Mouse (Mus musculus) heart, postnatal 25 days (tissue): ENCODE measurements around the gene AI182371. TPM values are rescaled to one million over a fixed set of nuclear protein-coding genes. Genes with fewer than 3 reads are reported as not detected.

ENCODE experiments used
- DNase-seq: peaks from one replicate; pipeline ENCODE4 v3.0.0; 2022; ENCODE audit warnings: low spot score
- intact Hi-C: fragments of 180-260 bp; cut with DNase I; formaldehyde crosslinking; loops from one replicate; pipeline ENCODE4 v1.15.1; 2025
- total RNA-seq, 2 experiments: library from RNA; stranded (reverse); gene quantifications; 2 replicates each; pipeline ENCODE4 v1.2.3; 2021

Gene AI182371
- total RNA-seq, 2 experiments from 2014 or later: not detected

GRCm38 (mm10) chr2:35074328-35074727, 27.0 kb downstream of the AI182371 start:
- DNase-seq: no peak
- intact Hi-C loops: no loop called here

GRCm38 (mm10) chr2:35072547-35072946, 28.8 kb downstream of the AI182371 start:
- intact Hi-C loops: no loop called here

GRCm38 (mm10) chr2:35070275-35070674, 31.1 kb downstream of the AI182371 start:
- no peak for DNase-seq
- intact Hi-C loops: no loop called here

More at GRCm38 (mm10) chr2:35072547-35072946, 28.8 kb downstream of the AI182371 start:
- no peak for DNase-seq

- intact Hi-C loops: no loop called here
- DNase-seq: no peak
Measured at GRCm38 (mm10) chr2:35069124-35069523, 32.2 kb downstream of the AI182371 start.

DNA sequence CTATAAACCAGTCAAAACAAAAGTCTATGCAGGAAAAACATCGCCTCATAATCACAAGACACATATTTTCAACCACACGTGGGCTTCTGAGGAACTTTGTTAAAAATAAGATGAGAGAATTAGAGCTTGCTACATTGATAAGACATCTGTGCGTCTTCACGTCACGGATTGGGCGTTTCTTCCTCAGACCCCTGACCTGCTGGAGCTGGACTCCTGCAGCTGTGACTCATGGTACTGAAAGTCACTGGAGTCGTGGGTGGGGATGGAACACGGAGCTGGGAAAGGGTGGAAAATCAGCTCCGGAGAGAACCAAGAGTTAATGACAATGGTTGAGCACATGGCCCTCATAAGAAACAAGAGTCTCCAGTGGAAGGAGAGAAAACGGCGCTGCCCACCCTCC, 34.2 kb downstream of the AI182371 start:
- intact Hi-C loops: no loop called here
- DNase-seq: no peak

DNA sequence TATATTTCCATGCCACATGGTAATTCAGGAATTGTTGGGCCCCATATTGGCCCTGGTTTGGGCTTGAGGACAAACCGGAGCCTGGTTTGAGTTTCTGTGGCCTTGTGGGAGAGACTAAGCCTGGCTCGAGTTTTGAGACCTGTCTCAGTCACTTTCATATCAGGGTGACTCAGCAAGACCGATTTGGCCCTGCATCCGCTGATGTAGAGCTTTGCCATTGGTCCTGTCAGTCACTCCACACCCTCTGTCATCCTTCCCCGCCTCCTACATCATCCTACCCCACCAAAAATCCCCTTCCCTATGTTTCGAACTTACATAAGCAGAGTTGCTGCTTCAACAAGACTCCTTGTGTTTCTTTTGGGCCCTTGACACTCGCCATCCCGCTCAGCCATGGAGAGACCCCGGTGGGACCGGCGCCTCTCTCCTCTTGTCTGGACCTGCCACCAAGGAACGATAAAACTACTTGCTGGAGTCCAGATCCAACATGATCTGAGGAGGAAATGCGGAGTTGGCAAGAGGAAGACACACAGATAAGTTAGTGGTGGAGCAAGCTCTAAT, 34.7 kb downstream of the AI182371 start:
- intact Hi-C loops: no loop called here
- no peak for DNase-seq

DNA sequence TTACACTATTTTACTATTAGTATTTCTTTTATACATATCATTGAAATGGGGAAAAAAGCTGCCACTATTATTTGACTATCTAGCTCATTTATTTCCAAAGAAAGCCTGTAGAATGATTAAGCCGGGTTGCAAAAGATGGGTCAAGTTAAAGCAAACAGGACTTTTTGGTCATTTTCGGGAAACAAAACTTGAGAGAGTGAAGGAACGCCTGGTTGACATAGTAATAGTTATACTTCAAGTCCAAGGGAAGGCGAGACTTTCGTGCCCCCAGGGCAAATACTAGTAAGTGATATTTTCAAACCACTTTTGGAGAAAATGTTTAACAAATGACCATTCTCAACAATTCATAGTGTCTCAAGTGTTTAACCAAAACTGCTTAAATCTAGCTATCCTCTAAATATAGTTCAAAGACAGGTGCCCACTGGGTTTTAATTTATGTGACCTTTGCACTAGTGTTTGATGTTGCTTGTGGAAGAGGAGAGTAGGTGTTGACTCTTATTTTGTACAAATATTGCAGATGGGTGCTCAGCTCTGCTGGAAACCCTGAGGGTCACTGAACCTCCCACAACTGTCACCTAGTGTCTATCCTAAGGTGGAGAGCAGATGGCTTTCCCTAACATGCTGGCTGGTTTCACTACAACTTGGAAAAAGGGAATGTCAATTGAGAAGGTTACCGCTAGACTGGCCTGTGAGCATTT, 37.9 kb downstream of the AI182371 start:
- no peak for DNase-seq
- intact Hi-C loops: no loop called here

DNA sequence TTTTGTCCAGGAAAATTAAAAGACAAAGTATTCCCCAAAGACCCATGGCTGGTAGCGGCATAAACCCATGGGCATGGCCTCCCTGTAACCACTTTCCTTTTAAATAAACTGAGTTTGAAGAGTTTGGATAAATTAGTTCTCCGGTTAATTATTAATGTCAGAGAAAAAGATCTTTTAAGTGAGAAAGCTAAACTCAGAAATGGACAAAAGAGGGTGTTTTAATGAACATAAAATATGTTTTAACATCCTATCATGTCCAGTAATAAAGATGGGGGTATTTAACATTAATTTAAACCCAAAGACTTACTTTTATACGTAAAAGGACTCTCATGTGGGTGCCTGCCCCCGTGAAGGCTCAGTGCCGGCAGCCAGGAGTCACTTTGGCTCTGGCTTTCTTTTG, 40.0 kb downstream of the AI182371 start, which contains the start of gene Hc:
TSS of gene Hc (minus strand) at position 101 of the 400 bp plus-strand sequence.
- DNase-seq: no peak
- intact Hi-C loops: no loop called here

DNA sequence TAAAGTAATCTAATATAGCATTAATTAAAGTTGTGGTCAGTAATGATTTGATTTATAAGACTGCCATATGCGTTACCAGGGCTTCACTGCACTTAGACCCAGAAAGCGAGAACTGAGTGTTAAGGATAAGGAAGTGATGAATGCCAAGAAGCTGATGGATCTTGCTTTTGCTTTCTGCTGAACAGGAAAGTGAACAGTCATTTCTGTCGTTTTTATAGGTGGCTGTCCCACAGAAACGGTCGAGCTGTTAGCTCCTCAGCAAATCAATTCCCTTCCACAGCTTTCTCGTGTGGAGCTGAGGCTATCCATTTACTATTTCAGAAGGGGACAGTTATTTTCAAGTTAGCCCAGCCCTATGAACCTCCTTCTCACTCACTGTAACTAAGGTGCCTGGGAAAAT, 40.4 kb downstream of the AI182371 start:
- no peak for DNase-seq
- intact Hi-C loops: no loop called here

- no peak for DNase-seq
- intact Hi-C loops: no loop called here
Measured at GRCm38 (mm10) chr2:35060256-35060655, 41.1 kb downstream of the AI182371 start.

DNA sequence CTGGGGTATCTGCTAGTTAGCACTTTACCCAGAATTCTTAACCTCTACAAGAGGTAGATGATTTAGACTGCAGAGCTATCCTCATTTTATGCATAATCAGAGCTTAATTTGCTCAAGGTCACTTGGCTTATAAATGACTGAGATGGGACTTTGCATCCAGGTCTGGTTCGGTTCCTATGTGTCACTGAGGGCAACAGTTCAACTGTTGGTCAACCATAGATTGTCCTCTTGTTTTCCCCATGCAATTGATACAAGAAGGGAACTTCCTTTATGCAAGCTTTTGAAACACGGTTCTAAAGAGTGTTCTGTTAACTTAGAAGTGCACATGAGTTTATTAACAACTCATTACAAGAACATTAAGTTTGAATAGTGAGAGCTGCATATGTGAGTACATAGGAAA, 43.0 kb downstream of the AI182371 start:
- intact Hi-C loops: no loop called here
- no peak for DNase-seq

DNA sequence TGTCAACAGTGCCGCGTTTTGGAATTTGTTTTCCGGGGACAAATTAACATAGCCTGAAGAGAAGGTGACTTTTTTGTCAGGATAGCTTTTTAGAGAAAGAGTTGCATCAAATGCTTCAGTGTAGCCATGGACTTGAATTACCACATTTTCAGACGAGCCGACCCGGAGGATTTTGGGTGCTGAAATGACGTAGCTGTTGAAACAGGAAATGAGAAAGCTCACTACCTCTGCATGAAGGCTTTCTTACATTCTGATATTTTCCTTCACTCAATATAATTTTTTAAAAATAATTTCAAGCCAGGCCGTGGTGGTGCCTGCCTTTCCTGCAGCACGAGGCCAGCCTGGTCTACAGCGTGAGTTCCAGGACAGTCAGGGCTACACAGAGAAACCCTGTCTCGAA, 44.1 kb downstream of the AI182371 start:
- DNase-seq: no peak

GRCm38 (mm10) chr2:35048851-35049250, 52.5 kb downstream of the AI182371 start:
- intact Hi-C loops: loop anchor here (5.0 kb wide), 1 partner anchor 58 kb away; the partner anchor contains the start of gene Cntrl
- no peak for DNase-seq

More for the DNA sequence above, 44.1 kb downstream of the AI182371 start:
- intact Hi-C loops: no loop called here

DNA sequence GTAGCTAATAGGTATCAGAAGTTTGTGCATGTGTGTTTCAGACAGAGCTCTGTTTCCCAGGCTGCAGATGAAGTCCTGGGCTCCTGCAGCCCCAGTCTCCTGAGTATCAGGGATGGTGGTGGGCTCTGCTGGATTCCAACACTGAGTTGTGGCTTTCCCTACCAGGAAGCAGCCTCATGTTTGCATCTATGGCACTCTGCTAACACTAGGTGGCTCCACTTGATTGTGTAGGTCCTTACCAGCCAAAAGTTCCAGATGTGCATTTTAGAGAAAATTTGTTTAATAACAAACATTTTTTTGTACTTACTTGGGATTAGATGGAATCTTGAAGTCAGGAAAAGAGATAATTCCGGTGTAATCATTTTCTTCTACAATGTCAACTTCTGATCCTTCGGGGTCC, 56.4 kb downstream of the AI182371 start:
- intact Hi-C loops: loop anchor here (5.0 kb wide), 1 partner anchor 62 kb away; the partner anchor contains the start of gene Cntrl

GRCm38 (mm10) chr2:35038580-35039375, 62.6 kb downstream of the AI182371 start:
- intact Hi-C loops: no loop called here
- DNase-seq: no peak

More for the DNA sequence above, 56.4 kb downstream of the AI182371 start:
- no peak for DNase-seq

Other genes with a start within 250 kb of the AI182371 start
- under 1 TPM; 0.57 to 0.98 TPM for gene Cutal, start 227.1 kb downstream of the AI182371 start, total RNA-seq
- gene Psmd5, start 226.6 kb downstream of the AI182371 start, total RNA-seq: 10 to 100 TPM; 11.9 to 16.3 TPM
- gene Phf19, start 187.5 kb downstream of the AI182371 start, total RNA-seq: 1 to 10 TPM in 1 of 2 experiments, under 1 TPM in 1; 0.70 to 1.1 TPM
- gene Traf1, start 139.8 kb downstream of the AI182371 start, total RNA-seq: 1 to 10 TPM; 1.0 to 1.3 TPM
- gene Hc, start 40.1 kb downstream of the AI182371 start, total RNA-seq: not detected
- gene Cntrl, start 7.9 kb upstream of the AI182371 start, total RNA-seq: 1 to 10 TPM; 6.5 to 7.1 TPM
- 100 to 1,000 TPM; 117 to 136 TPM for gene Rab14, start 99.6 kb upstream of the AI182371 start, total RNA-seq
- gene Gsn, start 154.8 kb upstream of the AI182371 start, total RNA-seq: 100 to 1,000 TPM; 860 to 960 TPM
- 10 to 100 TPM; 64.4 to 68.1 TPM for gene Stom, start 235.4 kb upstream of the AI182371 start, total RNA-seq